Mouse (Mus musculus): Measurements from ENCODE around the gene Slc43a2. TPM values are rescaled to one million over a fixed set of nuclear protein-coding genes. Genes with fewer than 3 reads are reported as not detected.

Slc43a2 gene
- polyA plus RNA-seq, 1 experiment from 2014 or later, result 6.4 TPM

DNA sequence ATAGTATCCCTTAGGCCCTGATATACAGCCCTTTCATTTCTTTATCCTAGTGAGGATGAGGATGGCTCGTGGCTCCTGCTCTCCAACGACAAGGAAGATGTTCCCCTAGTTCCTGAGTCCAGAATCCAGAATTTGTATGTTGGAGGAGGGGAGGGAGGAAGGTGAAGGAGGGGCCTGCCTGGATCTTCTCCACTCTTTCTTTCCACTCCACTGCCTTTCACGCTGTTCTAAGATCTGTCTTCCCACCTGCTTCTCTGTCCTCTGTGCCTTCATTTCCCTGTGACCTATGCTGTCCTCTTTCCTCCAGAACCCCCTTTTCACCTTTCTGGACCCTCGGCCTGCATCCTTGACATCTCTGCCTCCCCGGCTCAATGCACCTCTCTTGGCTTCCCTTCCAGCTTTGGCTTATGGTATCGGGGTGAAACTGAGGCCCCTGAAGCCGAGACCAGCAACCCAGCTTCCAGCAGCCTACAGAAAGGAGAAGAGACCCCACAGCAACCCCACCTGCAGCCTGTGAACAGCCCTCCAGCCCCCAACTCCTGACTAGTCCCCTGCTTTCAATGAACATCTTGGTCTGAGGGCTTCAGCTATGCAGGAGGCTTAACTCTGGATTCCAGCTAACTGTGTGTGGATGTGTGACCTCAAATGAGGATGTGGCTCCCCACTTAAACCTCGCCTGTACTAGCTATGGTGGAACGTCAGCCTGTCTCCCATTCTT lies 19.0 kb upstream of the Slc43a2 start:
- TF ChIP-seq CTCF (IDR thresholded peaks at IDR 0.05; ENCODE audit: low read depth) (no peak), EP300 (optimal IDR thresholded peaks at IDR 0.05) (no peak)
- no peak overlapping the region for H3K4me3 ChIP-seq (ENCODE audit: low read depth, low read length)
- H3K36me3 ChIP-seq (ENCODE audit: control insufficient read depth, insufficient read depth, low read length), result peaks cover 12% of the 10 kb centered on the region
- no peak overlapping the region for H3K4me2 ChIP-seq (replicated peaks; ENCODE audit: low read depth)
- H3K4me1 ChIP-seq (replicated peaks; ENCODE audit: control insufficient read depth, insufficient read depth), result peaks cover 3% of the 10 kb centered on the region; the same call in 1 of the 2 replicates
- DNase-seq (ENCODE audit: low spot score) (no peak), ATAC-seq (ENCODE audit: low FRiP score, low TSS enrichment) (no peak)
- no peaks in the 10 kb centered on the region for H3K9me3 ChIP-seq (ENCODE audit: control insufficient read depth, low read length)
- WGBS, result 78% methylated on average over 9 of the region's 9 CpGs
- no peak overlapping the region for H3K9ac ChIP-seq (ENCODE audit: low read length)
- H3K27ac ChIP-seq (replicated peaks), result no peak overlapping the region
- no peaks in the 10 kb centered on the region for H3K27me3 ChIP-seq (ENCODE audit: control insufficient read depth, insufficient read depth, low read length)

DNA sequence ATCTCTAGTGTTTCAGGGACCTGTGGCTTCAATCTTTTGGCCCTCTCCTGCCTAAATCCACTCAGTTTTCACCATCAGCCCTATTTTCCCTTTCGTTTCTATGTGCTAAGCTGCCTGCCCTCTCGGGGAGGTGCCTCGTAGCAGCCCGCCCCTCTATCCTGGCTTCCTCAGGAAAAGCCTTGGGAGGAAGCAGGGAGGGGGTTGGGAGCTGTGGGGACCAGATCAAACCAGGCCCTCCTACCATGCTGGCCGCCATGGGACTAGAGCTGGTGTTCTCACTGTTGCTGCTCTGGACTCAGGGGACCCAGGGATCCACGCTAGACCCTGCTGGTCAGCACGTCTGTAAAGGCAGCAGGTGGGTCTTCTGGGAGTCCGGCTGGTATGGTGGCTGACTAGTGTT lies 18.2 kb upstream of the Slc43a2 start, which contains the start of gene Scarf1:
TSS of gene Scarf1 (plus strand) at position 205 of the 400 bp plus-strand sequence.
- Histone ChIP-seq H3K9ac (ENCODE audit: low read length) (no peak within 1 kb of the TSS), H3K27ac (replicated peaks) (no peak within 1 kb of the TSS), H3K36me3 (ENCODE audit: control insufficient read depth, insufficient read depth, low read length) (peaks cover 7% of the 10 kb centered on the region), H3K4me3 (ENCODE audit: low read depth, low read length) (peak within 1 kb of the TSS; percentile 10; the same call in 1 of the 2 replicates), H3K9me3 (ENCODE audit: control insufficient read depth, low read length) (no peaks in the 10 kb centered on the region), H3K27me3 (ENCODE audit: control insufficient read depth, insufficient read depth, low read length) (no peaks in the 10 kb centered on the region), H3K4me1 (replicated peaks; ENCODE audit: control insufficient read depth, insufficient read depth) (peaks cover 3% of the 10 kb centered on the region; the same call in 1 of the 2 replicates), H3K4me2 (replicated peaks; ENCODE audit: low read depth) (0 out of 2 replicates have a peak within 1 kb of the TSS, but pooled peaks have one; percentile 2)
- DNase-seq (ENCODE audit: low spot score) (no peak), ATAC-seq (ENCODE audit: low FRiP score, low TSS enrichment) (no peak)
- 60% methylated on average over 8 of the region's 8 CpGs for WGBS
- TF ChIP-seq EP300 (optimal IDR thresholded peaks at IDR 0.05) (no peak), CTCF (IDR thresholded peaks at IDR 0.05; ENCODE audit: low read depth) (no peak)

DNA sequence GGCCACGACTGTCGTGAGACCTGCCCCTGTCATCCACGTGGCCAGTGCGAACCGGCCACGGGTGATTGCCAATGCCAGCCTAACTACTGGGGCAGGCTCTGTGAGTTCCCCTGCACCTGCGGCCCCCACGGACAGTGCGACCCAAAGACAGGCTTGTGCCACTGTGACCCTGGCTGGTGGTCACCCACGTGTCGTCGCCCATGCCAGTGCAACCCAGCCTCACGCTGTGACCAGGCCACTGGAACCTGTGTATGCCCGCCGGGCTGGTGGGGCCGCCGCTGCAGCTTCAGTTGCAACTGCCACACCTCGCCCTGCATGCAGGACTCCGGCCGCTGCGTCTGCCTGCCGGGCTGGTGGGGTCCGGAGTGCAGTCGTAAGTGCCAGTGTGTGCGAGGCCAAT lies 16.3 kb upstream of the Slc43a2 start:
- TF ChIP-seq EP300 (optimal IDR thresholded peaks at IDR 0.05) (no peak), CTCF (IDR thresholded peaks at IDR 0.05; ENCODE audit: low read depth) (no peak)
- 93% methylated on average over 23 of the region's 25 CpGs for WGBS
- H3K4me3 ChIP-seq (ENCODE audit: low read depth, low read length), result no peak overlapping the region
- no peaks in the 10 kb centered on the region for H3K4me1 ChIP-seq (replicated peaks; ENCODE audit: control insufficient read depth, insufficient read depth)
- H3K36me3 ChIP-seq (ENCODE audit: control insufficient read depth, insufficient read depth, low read length), result no peaks in the 10 kb centered on the region
- no peaks in the 10 kb centered on the region for H3K27me3 ChIP-seq (ENCODE audit: control insufficient read depth, insufficient read depth, low read length)
- H3K9ac ChIP-seq (ENCODE audit: low read length), result no peak overlapping the region
- H3K27ac ChIP-seq (replicated peaks), result no peak overlapping the region
- DNase-seq (ENCODE audit: low spot score) (no peak), ATAC-seq (ENCODE audit: low FRiP score, low TSS enrichment) (no peak)
- no peaks in the 10 kb centered on the region for H3K9me3 ChIP-seq (ENCODE audit: control insufficient read depth, low read length)
- no peak overlapping the region for H3K4me2 ChIP-seq (replicated peaks; ENCODE audit: low read depth)

DNA sequence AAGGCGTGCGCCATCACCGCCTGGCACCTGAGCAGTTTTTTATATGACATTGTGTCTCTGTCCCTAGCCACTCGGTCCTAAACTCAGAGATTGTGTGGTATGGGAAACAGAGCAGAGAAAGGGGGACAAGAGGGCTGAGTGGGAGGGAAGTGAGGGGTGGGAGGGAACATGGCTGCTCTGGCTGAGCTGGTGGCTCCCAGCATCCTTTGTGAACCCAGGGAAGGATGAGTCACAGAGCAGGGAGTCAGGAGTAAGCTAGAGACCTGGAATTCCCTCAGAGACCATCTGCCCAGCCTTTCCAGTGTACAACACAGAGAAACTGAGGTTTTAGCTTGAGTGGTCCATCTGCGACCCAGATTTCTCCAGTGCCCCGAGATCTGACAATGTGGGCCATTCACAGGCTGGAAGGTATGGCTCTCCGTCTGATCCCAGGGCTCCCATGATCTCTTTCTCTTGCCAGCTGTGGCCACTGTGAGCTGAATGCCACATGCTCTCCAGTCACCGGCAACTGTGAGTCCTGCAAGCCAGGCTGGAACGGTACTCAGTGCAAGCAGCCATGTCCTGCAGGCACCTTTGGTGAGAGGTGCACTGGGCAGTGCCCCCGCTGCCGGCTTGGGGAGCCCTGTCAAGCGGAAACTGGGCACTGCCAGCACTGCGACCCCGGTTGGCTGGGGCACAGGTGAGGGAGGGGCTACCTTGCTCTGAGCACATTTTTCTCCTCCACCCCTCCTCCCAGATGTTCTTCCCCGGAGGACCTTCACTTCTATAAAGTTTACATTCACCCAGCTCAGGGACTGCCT lies 11.5 kb upstream of the Slc43a2 start:
- H3K4me3 ChIP-seq (ENCODE audit: low read depth, low read length), result no peak overlapping the region
- ATAC-seq (ENCODE audit: low FRiP score, low TSS enrichment) (no peak), DNase-seq (ENCODE audit: low spot score) (no peak)
- H3K27ac ChIP-seq (replicated peaks), result no peak overlapping the region; the same call in 1 of the 2 replicates
- H3K9ac ChIP-seq (ENCODE audit: low read length), result no peak overlapping the region
- TF ChIP-seq EP300 (optimal IDR thresholded peaks at IDR 0.05), result no peak
- no peak for TF ChIP-seq CTCF (IDR thresholded peaks at IDR 0.05; ENCODE audit: low read depth)
- H3K9me3 ChIP-seq (ENCODE audit: control insufficient read depth, low read length), result no peaks in the 10 kb centered on the region
- H3K4me2 ChIP-seq (replicated peaks; ENCODE audit: low read depth), result no peak overlapping the region
- WGBS, result 75% methylated on average over 15 of the region's 15 CpGs
- no peaks in the 10 kb centered on the region for H3K27me3 ChIP-seq (ENCODE audit: control insufficient read depth, insufficient read depth, low read length)
- H3K4me1 ChIP-seq (replicated peaks; ENCODE audit: control insufficient read depth, insufficient read depth), result no peaks in the 10 kb centered on the region
- H3K36me3 ChIP-seq (ENCODE audit: control insufficient read depth, insufficient read depth, low read length), result no peaks in the 10 kb centered on the region

DNA sequence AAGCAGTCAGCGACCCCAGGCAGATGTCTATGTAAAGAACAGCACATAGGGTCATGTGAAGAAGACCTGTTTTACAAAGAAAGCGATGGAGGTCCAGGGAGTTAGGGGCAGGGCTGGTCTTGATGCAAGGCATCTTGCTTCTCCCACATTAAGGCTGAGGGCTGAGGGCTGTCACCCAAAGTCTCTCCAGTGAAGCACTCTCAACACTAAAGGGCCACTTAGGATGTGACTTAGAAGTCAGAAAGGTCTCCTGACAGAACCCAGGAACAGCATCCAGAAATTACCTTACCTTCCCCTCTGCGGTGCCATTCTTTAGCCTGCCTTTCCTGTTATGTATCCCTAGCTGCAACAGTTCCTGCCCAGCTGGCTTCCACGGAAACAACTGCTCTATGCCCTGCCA lies 9.9 kb upstream of the Slc43a2 start:
- WGBS, result 86% methylated on average over 4 of the region's 4 CpGs
- no peak for TF ChIP-seq CTCF (IDR thresholded peaks at IDR 0.05; ENCODE audit: low read depth)
- TF ChIP-seq EP300 (optimal IDR thresholded peaks at IDR 0.05), result no peak
- Histone ChIP-seq H3K9ac (ENCODE audit: low read length) (no peak overlapping the region), H3K4me1 (replicated peaks; ENCODE audit: control insufficient read depth, insufficient read depth) (no peaks in the 10 kb centered on the region), H3K27me3 (ENCODE audit: control insufficient read depth, insufficient read depth, low read length) (no peaks in the 10 kb centered on the region), H3K9me3 (ENCODE audit: control insufficient read depth, low read length) (no peaks in the 10 kb centered on the region), H3K27ac (replicated peaks) (no peak overlapping the region), H3K4me2 (replicated peaks; ENCODE audit: low read depth) (no peak overlapping the region), H3K4me3 (ENCODE audit: low read depth, low read length) (no peak overlapping the region), H3K36me3 (ENCODE audit: control insufficient read depth, insufficient read depth, low read length) (no peaks in the 10 kb centered on the region)
- DNase-seq (ENCODE audit: low spot score) (no peak), ATAC-seq (ENCODE audit: low FRiP score, low TSS enrichment) (no peak)

DNA sequence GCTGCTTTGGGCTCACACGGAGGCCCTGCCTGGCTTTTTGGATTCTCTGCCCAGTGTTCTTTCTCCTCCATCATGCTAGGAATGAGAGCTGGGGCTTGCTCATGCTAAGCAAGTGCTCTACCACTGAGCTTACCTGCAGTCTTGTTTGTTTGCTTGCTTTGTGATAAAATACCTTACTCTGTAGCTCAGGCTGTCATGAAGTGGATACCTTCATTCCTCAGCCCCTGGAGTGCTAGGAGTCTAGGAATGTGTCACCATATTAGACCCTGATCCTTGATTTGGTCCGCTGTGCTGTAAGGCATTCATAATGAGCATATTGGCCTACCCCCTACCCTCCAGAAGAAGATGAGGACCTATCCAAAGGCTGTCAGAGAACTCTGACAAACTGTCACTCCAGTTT lies 8.7 kb upstream of the Slc43a2 start:
- 89% methylated on average over 2 of the region's 2 CpGs for WGBS
- no peak overlapping the region for H3K4me3 ChIP-seq (ENCODE audit: low read depth, low read length)
- no peaks in the 10 kb centered on the region for H3K36me3 ChIP-seq (ENCODE audit: control insufficient read depth, insufficient read depth, low read length)
- TF ChIP-seq CTCF (IDR thresholded peaks at IDR 0.05; ENCODE audit: low read depth), result no peak
- TF ChIP-seq EP300 (optimal IDR thresholded peaks at IDR 0.05), result no peak
- no peak for DNase-seq (ENCODE audit: low spot score)
- no peak for ATAC-seq (ENCODE audit: low FRiP score, low TSS enrichment)
- no peak overlapping the region for H3K4me2 ChIP-seq (replicated peaks; ENCODE audit: low read depth)
- H3K27ac ChIP-seq (replicated peaks), result no peak overlapping the region
- no peaks in the 10 kb centered on the region for H3K27me3 ChIP-seq (ENCODE audit: control insufficient read depth, insufficient read depth, low read length)
- H3K4me1 ChIP-seq (replicated peaks; ENCODE audit: control insufficient read depth, insufficient read depth), result no peaks in the 10 kb centered on the region
- no peak overlapping the region for H3K9ac ChIP-seq (ENCODE audit: low read length)
- no peaks in the 10 kb centered on the region for H3K9me3 ChIP-seq (ENCODE audit: control insufficient read depth, low read length)

All from stomach, postnatal 0 days (tissue).